Mouse (Mus musculus) ovary, postnatal 10 days (tissue): ENCODE data around the gene Homer2.

Experiments used
- DNase-seq: peaks from one replicate; pipeline ENCODE4 v3.0.0; 2022; ENCODE audit warnings: low spot score

The Homer2 gene

GRCm38 (mm10) chr7:81587238-81587637 lies 120.1 kb downstream of the Homer2 start:
- DNase-seq: no peak

- no peak for DNase-seq
Measured at GRCm38 (mm10) chr7:81585326-81585725, 122.0 kb downstream of the Homer2 start.

DNA sequence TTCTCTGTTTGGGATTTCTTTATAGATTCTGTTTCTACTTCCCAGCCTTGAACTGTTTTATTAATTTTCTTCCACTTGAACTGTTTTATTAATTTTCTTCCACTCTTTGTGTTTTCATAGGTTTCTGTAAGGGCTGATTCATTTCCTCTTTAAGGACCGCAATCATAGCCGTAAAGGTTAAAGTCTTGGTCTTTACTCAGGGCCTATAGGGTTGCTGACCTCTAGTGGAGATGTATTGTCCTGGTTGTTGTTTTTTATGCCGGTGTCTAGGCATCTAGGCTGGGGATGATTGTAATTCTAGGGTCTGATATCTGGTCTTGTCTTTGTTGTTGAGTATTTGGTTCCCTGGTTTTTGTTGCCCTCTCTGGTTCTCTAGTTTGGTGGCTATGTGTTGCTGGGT lies 123.8 kb downstream of the Homer2 start:
- DNase-seq: no peak

DNA sequence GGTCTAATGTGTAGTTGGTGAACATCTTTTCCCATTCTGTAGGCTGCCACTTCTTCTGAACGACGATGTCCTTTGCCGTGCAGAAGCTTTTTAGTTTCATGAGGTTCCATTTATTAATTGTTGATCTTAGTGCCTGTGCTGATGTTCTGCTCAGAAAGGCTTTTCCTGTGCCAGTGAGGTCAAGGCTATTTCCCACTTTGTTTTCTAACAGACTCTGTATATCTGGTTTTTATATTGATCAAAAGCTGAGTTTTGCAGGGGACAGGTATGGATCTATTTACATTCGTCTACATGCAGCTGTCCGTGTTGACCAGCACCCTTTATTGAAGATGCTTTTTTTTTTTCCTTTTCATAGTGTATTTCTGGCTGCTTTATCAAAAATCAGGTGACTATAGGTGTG lies 128.0 kb downstream of the Homer2 start:
- DNase-seq: no peak

- DNase-seq: no peak
Measured at GRCm38 (mm10) chr7:81578413-81578812, 128.9 kb downstream of the Homer2 start.

GRCm38 (mm10) chr7:81577872-81578271 lies 129.5 kb downstream of the Homer2 start:
- DNase-seq: no peak

DNA sequence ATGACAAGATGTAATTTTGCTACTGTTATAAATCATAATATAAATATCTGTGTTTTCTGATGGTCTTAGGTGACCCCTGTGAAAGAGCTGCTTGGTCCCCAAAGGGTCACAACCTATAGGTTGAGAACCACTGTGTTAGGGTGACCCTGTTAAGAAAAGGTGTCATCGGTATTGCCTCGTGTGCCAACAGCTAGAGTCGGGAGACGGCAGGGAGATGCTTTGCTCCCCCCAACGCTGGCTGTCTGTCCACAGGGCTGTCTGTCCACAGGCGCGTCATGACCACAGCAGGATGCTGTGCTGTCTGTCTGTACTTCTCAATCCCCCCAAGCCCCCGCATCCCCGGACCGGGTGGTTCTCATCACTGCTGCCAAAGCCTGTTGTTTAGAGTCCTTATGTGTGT lies 131.7 kb downstream of the Homer2 start:
- DNase-seq: no peak

DNA sequence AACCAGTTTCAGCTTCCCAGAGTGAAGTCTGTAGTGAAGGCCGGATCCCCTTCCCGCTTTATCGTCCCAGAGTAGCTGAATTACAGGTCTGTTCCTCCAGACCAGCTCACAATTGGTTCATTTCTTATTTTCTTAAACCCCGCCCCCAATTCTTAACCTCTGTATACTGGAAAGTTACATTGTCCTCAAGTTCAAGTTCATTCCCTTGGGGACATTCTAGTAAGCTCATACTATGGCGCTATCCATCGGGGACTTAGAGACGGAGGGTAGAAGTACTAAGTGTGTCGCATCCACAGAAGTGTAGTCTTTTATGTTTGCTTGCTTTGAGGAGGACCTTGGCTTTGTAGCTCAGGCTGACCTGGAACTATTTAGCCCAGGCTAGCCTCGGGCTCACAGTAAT lies 133.5 kb downstream of the Homer2 start:
- no peak for DNase-seq

- DNase-seq: no peak
Measured at GRCm38 (mm10) chr7:81573397-81573796, 133.9 kb downstream of the Homer2 start.

DNA sequence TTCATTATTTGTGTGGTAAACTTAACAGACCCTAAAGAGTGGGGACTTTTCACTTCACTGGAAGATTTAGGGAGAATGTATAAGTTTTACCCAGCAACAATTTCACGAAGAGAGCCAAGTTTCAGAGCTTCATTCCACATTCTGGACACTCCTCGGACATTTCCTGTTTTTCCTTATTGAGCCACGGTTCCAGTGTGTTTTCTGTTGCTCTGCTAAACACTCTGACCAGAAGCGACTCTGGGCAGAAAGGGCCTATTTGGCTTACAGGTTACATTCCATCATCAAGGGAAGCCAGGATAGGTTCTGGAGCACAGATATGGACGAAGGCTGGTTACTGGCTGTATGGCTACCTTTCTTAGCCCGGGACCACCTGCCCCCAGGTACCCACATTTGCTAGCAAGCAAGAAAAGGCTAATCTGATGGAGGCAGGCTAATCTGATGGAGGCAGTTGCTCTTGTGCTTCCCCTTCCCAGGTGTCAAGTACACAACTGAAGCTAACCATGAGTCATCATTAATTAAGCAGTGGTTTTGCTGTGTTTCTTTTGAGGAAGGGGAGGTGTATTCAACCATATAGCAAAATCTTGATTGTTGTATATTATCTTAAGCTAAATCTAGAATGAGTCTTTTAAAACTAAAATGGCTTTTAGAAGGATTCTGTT lies 134.6 kb downstream of the Homer2 start:
- no peak for DNase-seq

DNA sequence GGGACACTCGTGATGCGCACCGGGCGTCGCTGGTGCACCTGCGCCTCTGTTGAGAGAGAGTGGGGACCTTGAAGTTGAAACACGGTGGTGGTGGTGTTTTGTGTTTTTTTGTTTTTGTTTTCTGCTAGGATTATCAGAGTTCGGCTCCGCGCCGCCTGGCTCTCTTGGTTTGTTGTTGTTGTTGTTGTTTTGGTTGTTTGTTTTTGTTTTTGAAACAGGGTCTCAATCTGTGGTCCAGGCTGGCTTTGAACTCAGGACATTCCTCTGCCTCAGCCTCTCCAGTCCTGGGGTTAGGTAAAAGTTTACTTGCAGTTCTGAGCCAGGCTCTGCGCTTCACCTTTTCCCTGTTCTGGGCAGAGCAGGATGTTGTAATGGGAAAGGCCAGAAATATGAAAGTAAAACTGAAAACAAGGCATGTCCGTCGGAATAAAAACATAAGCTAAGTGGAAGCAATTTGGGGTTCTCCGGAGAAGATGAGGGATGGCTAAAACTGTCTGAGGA lies 135.3 kb downstream of the Homer2 start:
- DNase-seq: no peak

DNA sequence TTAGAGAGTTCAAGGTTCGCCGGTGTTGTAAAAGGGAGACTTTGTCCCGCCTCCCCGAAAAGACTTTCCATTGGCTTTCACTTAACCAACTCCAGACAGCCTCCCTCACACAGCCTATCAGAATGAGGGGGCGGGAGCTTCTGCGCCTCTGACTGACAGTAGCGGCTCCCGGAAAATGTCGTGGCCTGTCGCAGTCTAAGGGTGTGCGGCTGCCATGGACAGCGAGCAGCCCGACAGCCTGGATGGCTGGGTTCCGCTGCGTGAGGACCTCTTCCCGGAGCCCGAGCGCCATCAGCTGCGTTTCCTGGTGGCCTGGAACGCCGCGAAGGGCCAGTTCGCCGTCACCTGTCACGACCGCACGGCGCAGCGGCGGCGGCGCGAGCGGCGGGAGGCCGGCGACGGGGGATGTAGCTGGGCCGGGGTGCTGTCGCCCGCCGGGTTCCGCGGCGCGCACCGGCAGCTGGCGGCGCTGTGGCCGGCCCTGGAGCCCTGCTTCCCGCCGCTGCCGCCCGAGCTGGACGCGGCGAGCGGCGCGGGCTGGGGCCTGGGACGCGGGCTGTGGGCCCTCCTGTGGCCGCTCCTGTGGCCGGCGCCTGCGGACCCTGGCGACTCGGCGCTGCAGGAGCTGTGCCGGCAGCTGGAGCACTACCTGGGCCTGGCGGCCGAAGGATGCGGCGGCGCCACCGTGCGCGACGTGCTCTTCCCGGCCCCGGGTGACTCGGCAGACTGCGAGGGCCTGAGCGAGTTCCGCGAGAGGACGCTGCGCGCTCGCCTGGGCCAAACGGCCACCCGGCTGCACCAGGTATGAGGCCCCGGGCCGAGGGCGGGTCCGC lies 136.0 kb downstream of the Homer2 start, which contains the start of gene Whamm:
Gene Whamm, plus strand, starts transcription at position 159 of the 833 bp plus-strand sequence.
- DNase-seq: peak; percentile 72

DNA sequence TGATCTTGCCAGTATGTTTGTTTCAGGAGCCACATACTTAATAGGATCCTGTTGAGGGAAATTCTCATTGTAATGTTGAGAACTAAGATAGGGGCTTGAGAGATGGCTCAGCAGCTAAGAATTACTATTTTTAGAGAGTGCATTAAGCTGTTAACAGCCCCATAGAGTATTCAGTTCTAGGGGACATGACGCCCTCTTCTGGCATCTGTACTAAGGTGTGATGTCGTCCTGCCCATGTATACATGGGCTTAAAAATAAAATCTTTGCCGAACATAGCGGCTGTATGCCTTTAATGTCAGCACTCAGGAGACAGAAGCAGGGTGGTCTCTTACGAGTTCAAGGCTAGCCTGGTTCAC lies 136.6 kb downstream of the Homer2 start:
- no peak for DNase-seq

- no peak for DNase-seq
Measured at GRCm38 (mm10) chr7:81570271-81570670, 137.1 kb downstream of the Homer2 start.

GRCm38 (mm10) chr7:81569851-81570250 lies 137.5 kb downstream of the Homer2 start:
- no peak for DNase-seq

- no peak for DNase-seq
Measured at GRCm38 (mm10) chr7:81567396-81567795, 139.9 kb downstream of the Homer2 start.

- no peak for DNase-seq
Measured at GRCm38 (mm10) chr7:81566892-81567291, 140.4 kb downstream of the Homer2 start, which contains the start of gene Fsd2. TSS of gene Fsd2 (minus strand) at chr7:81566944.

- no peak for DNase-seq
Measured at GRCm38 (mm10) chr7:81566332-81566731, 141.0 kb downstream of the Homer2 start.

- no peak for DNase-seq
Measured at GRCm38 (mm10) chr7:81565381-81566055, 141.8 kb downstream of the Homer2 start.

GRCm38 (mm10) chr7:81564766-81565165 lies 142.6 kb downstream of the Homer2 start:
- DNase-seq: no peak

- DNase-seq: no peak
Measured at GRCm38 (mm10) chr7:81563506-81564015, 143.8 kb downstream of the Homer2 start.

GRCm38 (mm10) chr7:81561211-81561610 lies 146.1 kb downstream of the Homer2 start:
- no peak for DNase-seq
